In genomic region chr8:118062736-118063135, GRCm38 (mm10) we compare ENCODE assay signal across 11 mouse cellular contexts.
"Had no signal": no experiment of that assay in that cellular context is flagged by ENCODE, and none has a peak within 500 bp of the region (broad histone marks: within the 10 kb centered on the region; RNA-seq: fewer than 3 reads in every experiment).

No protein-coding gene starts in this region.

- DNase-seq: liver, postnatal 0 days; lung, adult 2 months; lung, postnatal 14 days; lung, postnatal 36 days; right cerebral cortex, adult 18-20 months; right cerebral cortex, postnatal 25 days; right cerebral cortex, postnatal 4 days; spleen, adult 18-20 months; thymus, adult 2 months; thymus, postnatal 25 days; thymus, postnatal 4 days had no signal
